Mouse (Mus musculus) midbrain, postnatal 0 days (tissue): ENCODE measurements around the gene Arhgap15. TPM values are rescaled to one million over a fixed set of nuclear protein-coding genes. Genes with fewer than 3 reads are reported as not detected.
A peak's percentile ranks its signal among the peaks of the same experiment; 100 is the strongest.

Experiments
- ATAC-seq: fragments of 200-750 bp; cut with Nextera tagmentation; 2 replicates; pipeline ENCODE4 v1.8.0; 2017; ENCODE audit warnings: moderate number of reproducible peaks, mild to moderate bottlenecking, moderate TSS enrichment, moderate library complexity; ENCODE audit not compliant: low FRiP score
- DNase-seq: peaks from one replicate; pipeline ENCODE4 v3.0.0-alpha.2; 2015; ENCODE audit warnings: low spot score
- H3K27ac ChIP-seq: fragments of 300-500 bp; sonication (generic); 2 replicates; pipeline ENCODE4 v1.5.1; 2014; ENCODE audit warnings: low read depth, mild to moderate bottlenecking, low read length, mixed read lengths
- H3K27me3 ChIP-seq: fragments of 300-500 bp; sonication (generic); 2 replicates; pipeline ENCODE4 v1.6.1; 2014; ENCODE audit warnings: low read length, control low read depth, mixed read lengths; ENCODE audit not compliant: insufficient read depth
- H3K36me3 ChIP-seq: fragments of 300-500 bp; sonication (generic); 2 replicates; pipeline ENCODE4 v1.6.1; 2014; ENCODE audit warnings: low read length, control low read depth, mixed read lengths; ENCODE audit not compliant: insufficient read depth
- H3K4me1 ChIP-seq: fragments of 300-500 bp; sonication (generic); 2 replicates; pipeline ENCODE4 v1.6.1; 2014; ENCODE audit warnings: mild to moderate bottlenecking, control low read depth, antibody characterized with exemption, low read length, mixed read lengths; ENCODE audit not compliant: insufficient read depth
- H3K4me2 ChIP-seq: fragments of 300-500 bp; sonication (generic); 2 replicates; pipeline ENCODE4 v1.6.1; 2014; ENCODE audit warnings: low read depth, mild to moderate bottlenecking, low read length, mixed read lengths; ENCODE audit not compliant: poor library complexity, severe bottlenecking
- H3K4me3 ChIP-seq: fragments of 300-500 bp; sonication (generic); 2 replicates; pipeline ENCODE4 v1.5.1; 2014; ENCODE audit warnings: low read depth, mild to moderate bottlenecking, low read length, moderate library complexity
- H3K9ac ChIP-seq: fragments of 300-500 bp; sonication (generic); replicated peaks from 2 replicates; pipeline ENCODE4 v1.6.1; 2014; ENCODE audit warnings: mild to moderate bottlenecking, low read length, moderate library complexity, mixed read lengths; ENCODE audit not compliant: poor library complexity, severe bottlenecking
- H3K9me3 ChIP-seq: fragments of 300-500 bp; sonication (generic); 2 replicates; pipeline ENCODE4 v1.6.1; 2016; ENCODE audit warnings: low read length, control low read depth
- CTCF ChIP-seq: IDR thresholded peaks from 2 replicates; pipeline ENCODE4 v1.5.1; 2016; ENCODE audit warnings: antibody characterized with exemption, mild to moderate bottlenecking
- WGBS: fragments of 180-500 bp; shearing (Covaris S2); extraction: QIAGEN DNeasy Blood & Tissue Kit; methylation state at CpG from one replicate; pipeline ENCODE4 v1.1.7; 2014; 5-methylcytosine and 5-hydroxymethylcytosine counted together
- polyA plus RNA-seq: library from polyadenylated mRNA; unstranded; fragments of >200 nt; fragmentation: Nextera tagmentation; extraction: Ambion mirVana; gene quantifications from 2 replicates; pipeline ENCODE4 v1.2.1, GENCODE M21; 2015
- total RNA-seq: library from RNA; depleted of rRNA; stranded (reverse); fragments of >200 nt; gene quantifications from 2 replicates; pipeline ENCODE4 v1.2.3, GENCODE M21; 2014

The Arhgap15 gene
- total and polyA plus RNA-seq, 2 experiments from 2014 or later = 0.77 to 1.2 TPM

GRCm38 (mm10) chr2:43987919-43988318, 239.3 kb downstream of the Arhgap15 start:
- H3K4me3 ChIP-seq = no peak overlapping the region
- 57% methylated on average over 3 of the region's 3 CpGs for WGBS

DNA sequence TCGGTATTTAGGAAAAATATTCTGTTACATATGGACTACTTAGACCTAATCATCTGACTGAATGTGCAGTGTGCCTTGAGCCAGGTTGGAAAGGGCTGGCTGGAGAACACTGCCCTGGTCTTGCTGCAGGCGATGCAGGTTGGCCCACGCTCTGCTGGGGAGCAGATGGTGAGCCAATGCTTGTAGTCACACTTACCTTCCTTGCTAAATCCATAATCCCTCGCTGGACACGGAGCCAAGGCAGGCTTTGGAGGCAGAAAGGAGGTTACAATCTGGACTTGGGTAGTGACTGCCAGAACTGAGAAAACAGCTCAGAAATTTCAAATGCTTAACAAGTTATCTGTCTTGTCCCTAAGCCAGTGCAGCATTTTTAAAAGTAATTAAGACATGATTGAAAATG, 241.2 kb downstream of the Arhgap15 start:
- no peak overlapping the region for H3K4me3 ChIP-seq
- H3K4me1 ChIP-seq = no peaks in the 10 kb centered on the region
- no peak for TF ChIP-seq CTCF
- H3K9me3 ChIP-seq = no peaks in the 10 kb centered on the region
- DNase-seq (peak; percentile 78), ATAC-seq (no peak; the same call in 1 of the 2 replicates)
- no peaks in the 10 kb centered on the region for H3K27me3 ChIP-seq
- WGBS = 40% methylated on average over 5 of the region's 5 CpGs
- no peak overlapping the region for H3K4me2 ChIP-seq
- H3K27ac ChIP-seq = no peak overlapping the region
- H3K9ac ChIP-seq = no peak overlapping the region
- H3K36me3 ChIP-seq = no peaks in the 10 kb centered on the region

More at GRCm38 (mm10) chr2:43987919-43988318, 239.3 kb downstream of the Arhgap15 start:
- Histone ChIP-seq H3K4me2 (no peak overlapping the region), H3K27ac (no peak overlapping the region), H3K9ac (no peak overlapping the region), H3K27me3 (no peaks in the 10 kb centered on the region), H3K9me3 (no peaks in the 10 kb centered on the region), H3K4me1 (no peaks in the 10 kb centered on the region), H3K36me3 (no peaks in the 10 kb centered on the region)
- ATAC-seq = no peak
- TF ChIP-seq CTCF = no peak
- no peak for DNase-seq

DNA sequence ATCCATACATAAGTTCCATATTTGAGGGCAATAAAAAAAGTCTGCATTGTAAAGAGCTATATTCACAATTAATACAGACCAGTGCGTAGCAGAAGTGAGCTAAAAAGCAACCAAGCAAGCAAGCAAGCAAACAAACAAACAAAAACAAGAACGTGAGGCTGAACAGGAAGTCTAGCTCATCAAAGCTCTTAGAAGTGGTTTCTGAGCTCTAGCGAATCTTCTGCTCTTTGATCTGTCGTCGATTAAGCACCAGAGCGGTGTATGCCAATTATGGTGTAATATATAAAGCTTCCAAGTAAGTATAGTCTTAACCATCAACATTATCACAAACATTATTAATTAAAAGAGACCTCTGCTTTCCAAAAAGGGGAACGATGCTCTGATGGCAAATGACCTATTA, 243.9 kb downstream of the Arhgap15 start:
- 86% methylated on average over 7 of the region's 7 CpGs for WGBS
- TF ChIP-seq CTCF = no peak
- ATAC-seq = no peak
- H3K36me3 ChIP-seq = no peaks in the 10 kb centered on the region
- no peaks in the 10 kb centered on the region for H3K9me3 ChIP-seq
- H3K4me1 ChIP-seq = no peaks in the 10 kb centered on the region
- no peak for DNase-seq
- no peak overlapping the region for H3K9ac ChIP-seq
- H3K27me3 ChIP-seq = no peaks in the 10 kb centered on the region
- no peak overlapping the region for H3K27ac ChIP-seq
- H3K4me2 ChIP-seq = no peak overlapping the region
- no peak overlapping the region for H3K4me3 ChIP-seq

DNA sequence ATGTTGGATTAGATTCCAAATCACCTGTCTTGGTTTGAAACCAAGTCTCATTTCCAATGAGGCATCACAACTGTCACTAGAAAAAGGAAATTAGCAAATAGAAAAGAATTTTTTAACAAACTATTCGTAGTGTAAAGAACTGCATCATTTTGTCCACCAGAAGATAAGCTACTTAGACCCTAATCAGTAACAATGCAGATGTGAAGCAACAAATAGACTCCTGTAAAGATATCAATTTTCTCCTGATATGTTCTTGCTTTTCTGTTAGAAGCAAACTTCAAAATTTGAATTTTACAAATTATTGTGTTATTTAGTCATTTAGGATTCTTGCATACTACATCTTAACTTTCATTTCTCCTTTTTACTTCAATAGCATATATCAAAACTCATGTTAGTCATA, 253.8 kb downstream of the Arhgap15 start:
- Histone ChIP-seq H3K4me3 (no peak overlapping the region), H3K27me3 (no peaks in the 10 kb centered on the region), H3K9me3 (no peaks in the 10 kb centered on the region), H3K9ac (no peak overlapping the region), H3K36me3 (no peaks in the 10 kb centered on the region), H3K27ac (no peak overlapping the region), H3K4me1 (no peaks in the 10 kb centered on the region), H3K4me2 (no peak overlapping the region)
- ATAC-seq = no peak
- no peak for DNase-seq
- no peak for TF ChIP-seq CTCF
- 79% methylated on average over 1 of the region's 1 CpGs for WGBS

- Histone ChIP-seq H3K4me3 (no peak overlapping the region), H3K36me3 (no peaks in the 10 kb centered on the region), H3K4me2 (no peak overlapping the region), H3K27ac (no peak overlapping the region), H3K4me1 (no peaks in the 10 kb centered on the region), H3K27me3 (no peaks in the 10 kb centered on the region), H3K9me3 (no peaks in the 10 kb centered on the region), H3K9ac (no peak overlapping the region)
- WGBS = 86% methylated on average over 1 of the region's 1 CpGs
- TF ChIP-seq CTCF = no peak
- no peak for DNase-seq
- no peak for ATAC-seq
These were observed 261.6 kb downstream of the Arhgap15 start for GRCm38 (mm10) chr2:44010249-44010648.

GRCm38 (mm10) chr2:44013388-44013787, 264.8 kb downstream of the Arhgap15 start:
- Histone ChIP-seq H3K4me2 (no peak overlapping the region), H3K36me3 (no peaks in the 10 kb centered on the region), H3K9me3 (no peaks in the 10 kb centered on the region), H3K4me3 (no peak overlapping the region), H3K27me3 (no peaks in the 10 kb centered on the region), H3K4me1 (no peaks in the 10 kb centered on the region), H3K9ac (no peak overlapping the region), H3K27ac (no peak overlapping the region)
- WGBS = 91% methylated on average over 5 of the region's 5 CpGs
- no peak for TF ChIP-seq CTCF
- no peak for DNase-seq
- ATAC-seq = no peak
